Mouse (Mus musculus) E14TG2a.4 (cell line): ENCODE data around the gene Samd7.

Experiments used
- CTCF ChIP-seq: conservative IDR thresholded peaks from 2 replicates; pipeline ENCODE4 v1.5.1; 2014; ENCODE audit warnings: low read length
- NANOG ChIP-seq: IDR thresholded peaks from 2 replicates; pipeline ENCODE4 v1.6.1; 2014; ENCODE audit warnings: borderline replicate concordance, low read length, mixed read lengths
- POU5F1 ChIP-seq: IDR thresholded peaks from 2 replicates; pipeline ENCODE4 v1.6.1; 2014; ENCODE audit warnings: low read length, borderline replicate concordance

DNA sequence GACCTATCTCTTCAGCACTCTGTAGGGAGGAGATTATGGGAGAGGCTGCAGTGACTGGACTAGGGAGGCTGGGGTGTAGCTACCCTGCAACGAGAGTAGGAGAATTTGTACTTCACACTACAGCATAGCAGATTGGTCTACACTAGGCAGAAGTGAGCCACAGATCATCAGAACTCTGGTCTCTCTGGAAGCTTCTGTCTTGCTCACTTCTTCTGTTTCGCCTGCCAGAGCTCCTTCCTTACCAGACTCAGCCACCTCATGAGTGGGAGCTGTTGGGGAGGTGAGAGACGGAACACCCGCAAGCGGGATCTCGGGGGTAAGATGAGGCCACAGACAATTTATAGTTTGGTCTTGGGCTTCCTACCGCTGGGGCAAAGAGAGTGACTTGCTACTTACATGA, 3.2 kb upstream of the Samd7 start:
- no peak for TF ChIP-seq CTCF
- no peak for TF ChIP-seq POU5F1
- no peak for TF ChIP-seq NANOG
